10 mouse cellular contexts compared by ENCODE assay signal in genomic region chr8:108537686-108538551, GRCm38 (mm10).
DNase-seq lines count a peak whose midpoint lies in the region; ATAC-seq and TF ChIP-seq lines count a peak whose summit lies in the region.
"Had no signal": no experiment of that assay in that cellular context is flagged by ENCODE, and none has a peak within 500 bp of the region (broad histone marks: within the 10 kb centered on the region; RNA-seq: fewer than 3 reads in every experiment).

No protein-coding gene starts in this region.

- no peak for TF ChIP-seq POLR2A in cortical plate, adult 2 months (IDR thresholded peaks at IDR 0.05; ENCODE audit: extremely low read depth, insufficient read depth, low read length)

- no peak overlapping the region for H3K4me3 ChIP-seq in intestine, embryonic 16.5 days (ENCODE audit: low read length)
- H3K4me3 ChIP-seq in intestine, postnatal 0 days (ENCODE audit: low read depth, low read length): no peak overlapping the region
- peak overlapping the region; percentile 37 for H3K4me3 ChIP-seq in cortical plate, adult 2 months (ENCODE audit: insufficient read depth, low read length)
- H3K4me3 ChIP-seq in midbrain, embryonic 16.5 days (ENCODE audit: low read depth, low read length): peak overlapping the region; percentile 36
- H3K4me3 ChIP-seq: liver, embryonic 12.5 days had no signal

- no peak for TF ChIP-seq CTCF in intestine, postnatal 0 days (IDR thresholded peaks at IDR 0.05; ENCODE audit: low read depth)
- TF ChIP-seq CTCF in cortical plate, adult 2 months (IDR thresholded peaks at IDR 0.05; ENCODE audit: extremely low read depth, insufficient read depth, low read length): no peak

- H3K4me1 ChIP-seq in intestine, embryonic 16.5 days (ENCODE audit: control insufficient read depth, insufficient read depth, low read length): no peaks in the 10 kb centered on the region
- H3K4me1 ChIP-seq in intestine, postnatal 0 days (replicated peaks; ENCODE audit: control insufficient read depth, insufficient read depth, low read length): no peaks in the 10 kb centered on the region
- 0 out of 2 replicates have a peak, but pooled peaks cover 1% of the 10 kb centered on the region for H3K4me1 ChIP-seq in cortical plate, adult 2 months (ENCODE audit: control insufficient read depth, insufficient read depth, low read length)
- H3K4me1 ChIP-seq in midbrain, embryonic 16.5 days (ENCODE audit: control insufficient read depth, insufficient read depth, low read length): peaks cover 16% of the 10 kb centered on the region
- H3K4me1 ChIP-seq: liver, embryonic 12.5 days had no signal

- no peak overlapping the region for H3K9ac ChIP-seq in intestine, embryonic 16.5 days (ENCODE audit: low read depth, low read length)
- H3K9ac ChIP-seq in intestine, postnatal 0 days (ENCODE audit: low read depth, low read length): no peak overlapping the region
- H3K9ac ChIP-seq in midbrain, embryonic 16.5 days (ENCODE audit: low read depth, low read length): peak overlapping the region; percentile 49
- H3K9ac ChIP-seq: liver, embryonic 12.5 days had no signal

- ATAC-seq in intestine, embryonic 16.5 days: no peak
- no peak for ATAC-seq in intestine, postnatal 0 days
- ATAC-seq in midbrain, embryonic 16.5 days: peak; percentile 60
- ATAC-seq: liver, embryonic 12.5 days had no signal

- 72% methylated on average over 25 of the region's 25 CpGs for WGBS in intestine, embryonic 16.5 days
- WGBS in intestine, postnatal 0 days: 80% methylated on average over 25 of the region's 25 CpGs
- 42% methylated on average over 25 of the region's 25 CpGs for WGBS in midbrain, embryonic 16.5 days

- peak; percentile 17 to 19 for DNase-seq in frontal cortex, postnatal 36 days (ENCODE audit: low spot score in 2 of 2)
- no peak for DNase-seq in spleen, postnatal 4 days (ENCODE audit: low spot score in 2 of 2)
- DNase-seq in adrenal gland, adult (ENCODE audit: inconsistent age in 2 of 2, low spot score in 1 of 2): no peak
- DNase-seq in urinary bladder, postnatal 4 days (ENCODE audit: low spot score in 2 of 2): no peak

- H3K27ac ChIP-seq in intestine, embryonic 16.5 days (ENCODE audit: low read length): no peak overlapping the region
- H3K27ac ChIP-seq in intestine, postnatal 0 days (ENCODE audit: low read depth, low read length): no peak overlapping the region
- no peak overlapping the region for H3K27ac ChIP-seq in cortical plate, adult 2 months (ENCODE audit: insufficient read depth, low read length)
- peak overlapping the region; percentile 84 for H3K27ac ChIP-seq in midbrain, embryonic 16.5 days (ENCODE audit: low read length)
- H3K27ac ChIP-seq: kidney, postnatal 0 days; liver, embryonic 12.5 days had no signal

- 0 out of 2 replicates have a peak overlapping the region, but pooled peaks have one; percentile 9 for H3K4me2 ChIP-seq in intestine, embryonic 16.5 days (ENCODE audit: low read depth, low read length)
- no peak overlapping the region for H3K4me2 ChIP-seq in intestine, postnatal 0 days (replicated peaks; ENCODE audit: low read depth)
- H3K4me2 ChIP-seq in midbrain, embryonic 16.5 days (ENCODE audit: low read length): peak overlapping the region; percentile 62
- H3K4me2 ChIP-seq: liver, embryonic 12.5 days had no signal

- H3K36me3 ChIP-seq in intestine, embryonic 16.5 days (ENCODE audit: control insufficient read depth, insufficient read depth, low read length): no peaks in the 10 kb centered on the region
- no peaks in the 10 kb centered on the region for H3K36me3 ChIP-seq in intestine, postnatal 0 days (ENCODE audit: control insufficient read depth, insufficient read depth)
- H3K36me3 ChIP-seq in midbrain, embryonic 16.5 days (ENCODE audit: control insufficient read depth, insufficient read depth, low read length): no peaks in the 10 kb centered on the region
- H3K36me3 ChIP-seq: liver, embryonic 12.5 days had no signal

- no peaks in the 10 kb centered on the region for H3K9me3 ChIP-seq in intestine, embryonic 16.5 days (ENCODE audit: control insufficient read depth, low read length)
- H3K9me3 ChIP-seq in intestine, postnatal 0 days (ENCODE audit: control insufficient read depth): no peaks in the 10 kb centered on the region
- H3K9me3 ChIP-seq in midbrain, embryonic 16.5 days (replicated peaks; ENCODE audit: control insufficient read depth, low read length, poor library complexity, severe bottlenecking): no peaks in the 10 kb centered on the region
- H3K9me3 ChIP-seq: liver, embryonic 12.5 days had no signal

- no peaks in the 10 kb centered on the region for H3K27me3 ChIP-seq in intestine, embryonic 16.5 days (replicated peaks; ENCODE audit: control insufficient read depth, insufficient read depth, low read length)
- H3K27me3 ChIP-seq in intestine, postnatal 0 days (replicated peaks; ENCODE audit: control insufficient read depth, insufficient read depth, low read length): no peaks in the 10 kb centered on the region
- no peaks in the 10 kb centered on the region for H3K27me3 ChIP-seq in midbrain, embryonic 16.5 days (ENCODE audit: control insufficient read depth, insufficient read depth, low read depth, low read length)
- H3K27me3 ChIP-seq: liver, embryonic 12.5 days had no signal

Comparison
In these comparisons a context has a peak if more than half of its experiments do, and no peak if none do; other contexts are left out.
1. H3K4me3 ChIP-seq: peak in cortical plate, adult 2 months (single experiment) and midbrain, embryonic 16.5 days (single experiment); none in intestine, embryonic 16.5 days (single experiment) and intestine, postnatal 0 days (single experiment).
2. DNase-seq: peak in frontal cortex, postnatal 36 days (2 of 2); none in spleen, postnatal 4 days (0 of 2), adrenal gland, adult (0 of 2) and urinary bladder, postnatal 4 days (0 of 2).